Mouse (Mus musculus): Measurements from ENCODE around the gene Clec4b1. TPM values are rescaled to one million over a fixed set of nuclear protein-coding genes. Genes with fewer than 3 reads are reported as not detected.

Clec4b1 gene
- 0.69 TPM for polyA plus RNA-seq (2014; fragmentation: Illumina TruSeq; extraction: RNeasy Lipid Tissue Mini Kit (QIAGEN cat#74804); ENCODE audit: low read depth, low replicate concordance)

DNA sequence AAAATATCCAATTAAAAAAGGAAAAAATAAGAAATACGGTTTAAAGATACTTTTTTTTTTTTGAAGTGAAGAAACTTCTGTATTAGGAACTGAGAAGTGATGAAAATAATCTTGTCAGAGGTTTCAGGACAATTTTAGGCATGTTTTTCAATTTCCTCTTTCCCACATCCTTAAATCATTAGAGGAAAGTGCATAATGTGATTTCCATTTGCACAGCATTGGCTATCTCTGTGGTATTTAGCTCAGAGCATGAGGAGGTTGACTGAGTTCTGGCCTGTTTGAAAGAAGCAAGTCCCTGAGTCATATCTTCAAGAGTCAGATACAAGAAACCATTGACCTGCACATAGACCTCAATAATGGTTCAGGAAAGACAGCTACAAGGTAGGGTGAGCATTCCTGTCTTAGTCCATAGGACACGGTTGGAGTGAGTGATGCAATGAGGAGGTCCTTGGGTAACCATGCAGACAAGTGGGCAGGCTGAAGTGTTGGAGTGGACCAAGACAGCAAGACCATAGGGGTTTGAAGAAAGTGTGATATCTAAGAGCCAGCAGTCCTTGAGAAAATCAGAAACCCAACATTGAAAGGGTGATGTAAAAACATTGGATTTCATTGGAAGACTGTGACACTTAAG is at the start of gene Clec4b1:
Gene Clec4b1 (plus strand): TSS at position 221 of the 631 bp plus-strand sequence.

DNA sequence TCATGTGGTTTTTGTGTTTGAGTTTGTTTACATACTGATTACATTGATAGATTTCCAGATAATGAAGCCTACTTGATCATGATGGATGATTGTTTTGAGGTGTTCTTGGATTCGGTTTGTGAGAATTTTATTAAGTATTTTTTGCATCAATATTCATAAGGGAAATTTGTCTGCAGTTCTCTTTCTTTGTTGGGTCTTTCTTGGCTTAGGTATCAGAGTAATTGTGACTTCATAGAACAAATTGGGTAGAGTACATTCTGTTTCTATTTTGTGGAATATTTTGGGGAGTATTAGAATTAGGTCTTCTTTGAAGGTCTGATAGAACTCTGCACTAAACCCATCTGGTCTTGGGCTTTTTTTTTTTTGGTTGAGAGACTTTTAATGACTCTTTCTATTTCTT is 56.4 kb downstream of the Clec4b1 start, which contains the start of gene Clec4a2:
Gene Clec4a2 (plus strand): TSS at position 301 of the 400 bp plus-strand sequence.

Other genes with a start within 250 kb of the Clec4b1 start
- gene Slc2a3, start 248.3 kb upstream of the Clec4b1 start, polyA plus RNA-seq (2014; fragmentation: Illumina TruSeq; extraction: RNeasy Lipid Tissue Mini Kit (QIAGEN cat#74804); ENCODE audit: low read depth, low replicate concordance): 2.4 TPM
- gene Foxj2, start 230.0 kb upstream of the Clec4b1 start, polyA plus RNA-seq (2014; fragmentation: Illumina TruSeq; extraction: RNeasy Lipid Tissue Mini Kit (QIAGEN cat#74804); ENCODE audit: low read depth, low replicate concordance): 20.0 TPM
- gene C3ar1, start 193.8 kb upstream of the Clec4b1 start, polyA plus RNA-seq (2014; fragmentation: Illumina TruSeq; extraction: RNeasy Lipid Tissue Mini Kit (QIAGEN cat#74804); ENCODE audit: low read depth, low replicate concordance): 7.3 TPM
- gene Necap1, start 175.5 kb upstream of the Clec4b1 start, polyA plus RNA-seq (2014; fragmentation: Illumina TruSeq; extraction: RNeasy Lipid Tissue Mini Kit (QIAGEN cat#74804); ENCODE audit: low read depth, low replicate concordance): 62.9 TPM
- 13.8 TPM for gene Clec4a1, start 128.1 kb upstream of the Clec4b1 start, polyA plus RNA-seq (2014; fragmentation: Illumina TruSeq; extraction: RNeasy Lipid Tissue Mini Kit (QIAGEN cat#74804); ENCODE audit: low read depth, low replicate concordance)
- 16.4 TPM for gene Clec4a3, start 97.4 kb upstream of the Clec4b1 start, polyA plus RNA-seq (2014; fragmentation: Illumina TruSeq; extraction: RNeasy Lipid Tissue Mini Kit (QIAGEN cat#74804); ENCODE audit: low read depth, low replicate concordance)
- 0.66 TPM for gene Clec4a4, start 59.6 kb upstream of the Clec4b1 start, polyA plus RNA-seq (2014; fragmentation: Illumina TruSeq; extraction: RNeasy Lipid Tissue Mini Kit (QIAGEN cat#74804); ENCODE audit: low read depth, low replicate concordance)
- 16.0 TPM for gene Clec4a2, start 56.5 kb downstream of the Clec4b1 start, polyA plus RNA-seq (2014; fragmentation: Illumina TruSeq; extraction: RNeasy Lipid Tissue Mini Kit (QIAGEN cat#74804); ENCODE audit: low read depth, low replicate concordance)
- gene Clec4b2, start 122.9 kb downstream of the Clec4b1 start, polyA plus RNA-seq (2014; fragmentation: Illumina TruSeq; extraction: RNeasy Lipid Tissue Mini Kit (QIAGEN cat#74804); ENCODE audit: low read depth, low replicate concordance): 0.38 TPM
- gene Clec4n, start 179.9 kb downstream of the Clec4b1 start, polyA plus RNA-seq (2014; fragmentation: Illumina TruSeq; extraction: RNeasy Lipid Tissue Mini Kit (QIAGEN cat#74804); ENCODE audit: low read depth, low replicate concordance): 15.2 TPM
- 4.4 TPM for gene Clec4d, start 212.1 kb downstream of the Clec4b1 start, polyA plus RNA-seq (2014; fragmentation: Illumina TruSeq; extraction: RNeasy Lipid Tissue Mini Kit (QIAGEN cat#74804); ENCODE audit: low read depth, low replicate concordance)
- gene Clec4e, start 239.9 kb downstream of the Clec4b1 start, polyA plus RNA-seq (2014; fragmentation: Illumina TruSeq; extraction: RNeasy Lipid Tissue Mini Kit (QIAGEN cat#74804); ENCODE audit: low read depth, low replicate concordance): 0.88 TPM

Data from sigmoid colon, adult 10 weeks (tissue).